Mouse (Mus musculus): ENCODE results near the gene S100a6.

Gene S100a6

GRCm38 (mm10) chr3:90612728-90613291 lies at the start of gene S100a6:
TSS of gene S100a6 (plus strand) at chr3:90612882.
- DNase-seq (ENCODE audit: low read depth, low spot score): peak; percentile 86

GRCm38 (mm10) chr3:90574691-90575090 lies 38.0 kb upstream of the S100a6 start:
- peak; percentile 68 for DNase-seq (ENCODE audit: low read depth, low spot score)

- DNase-seq (ENCODE audit: low read depth, low spot score): peak; percentile 28
Observed at GRCm38 (mm10) chr3:90575320-90575719, 37.4 kb upstream of the S100a6 start.

DNA sequence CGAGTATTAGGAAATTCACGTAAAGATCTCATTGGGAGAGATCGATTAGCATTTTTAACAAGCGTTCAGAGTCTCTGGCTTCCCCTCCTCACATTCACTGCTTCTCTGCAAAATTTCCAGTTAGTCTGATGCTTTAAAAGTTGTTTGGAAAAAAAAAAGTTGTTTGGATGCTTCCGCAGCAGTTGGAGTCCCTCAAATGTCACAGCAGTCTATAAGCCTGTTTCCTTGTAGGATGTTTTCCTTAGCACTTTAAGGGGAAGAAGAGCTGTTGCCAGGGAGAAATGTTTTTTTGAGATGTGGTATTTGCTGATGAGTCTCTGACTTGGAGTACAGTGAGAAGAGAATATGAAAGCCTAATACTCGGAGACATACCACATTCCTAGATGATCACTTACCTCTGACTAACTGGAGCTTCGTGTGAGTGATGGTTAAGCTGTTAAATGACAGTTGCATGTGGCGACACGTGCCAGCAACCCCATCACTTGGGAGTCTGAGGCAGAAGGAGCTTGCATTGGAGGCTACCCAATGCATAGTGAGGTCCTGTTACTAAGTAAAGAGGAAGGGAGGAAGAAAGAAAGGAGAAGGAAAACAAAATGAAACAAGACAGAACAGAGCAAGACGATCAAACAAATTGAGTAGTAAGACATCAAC lies 36.2 kb upstream of the S100a6 start:
- DNase-seq (ENCODE audit: low read depth, low spot score): no peak

DNA sequence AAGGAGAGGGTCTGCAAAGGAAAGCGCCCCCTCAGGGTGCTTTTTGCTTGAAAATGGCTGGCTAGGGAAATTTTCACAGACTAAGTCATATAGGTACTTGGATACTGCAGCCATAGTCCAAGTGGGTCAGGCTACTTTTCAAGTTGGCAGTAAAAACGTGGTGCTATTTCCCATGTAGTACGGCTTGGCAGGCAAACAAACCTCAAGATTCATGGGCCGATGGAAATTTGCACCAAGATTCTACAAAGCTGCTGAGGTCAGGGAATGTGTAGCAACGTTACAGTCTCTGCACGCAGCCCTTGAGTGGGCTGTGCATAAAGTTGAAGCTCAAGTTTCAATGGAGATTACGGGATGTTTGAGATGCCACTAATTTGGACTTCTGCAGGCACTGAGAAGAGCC lies 33.2 kb upstream of the S100a6 start:
- DNase-seq (ENCODE audit: low read depth, low spot score): no peak

GRCm38 (mm10) chr3:90581141-90581540 lies 31.5 kb upstream of the S100a6 start:
- DNase-seq (ENCODE audit: low read depth, low spot score): no peak

GRCm38 (mm10) chr3:90582156-90582555 lies 30.5 kb upstream of the S100a6 start:
- no peak for DNase-seq (ENCODE audit: low read depth, low spot score)

GRCm38 (mm10) chr3:90582556-90582955 lies 30.1 kb upstream of the S100a6 start:
- no peak for DNase-seq (ENCODE audit: low read depth, low spot score)

DNA sequence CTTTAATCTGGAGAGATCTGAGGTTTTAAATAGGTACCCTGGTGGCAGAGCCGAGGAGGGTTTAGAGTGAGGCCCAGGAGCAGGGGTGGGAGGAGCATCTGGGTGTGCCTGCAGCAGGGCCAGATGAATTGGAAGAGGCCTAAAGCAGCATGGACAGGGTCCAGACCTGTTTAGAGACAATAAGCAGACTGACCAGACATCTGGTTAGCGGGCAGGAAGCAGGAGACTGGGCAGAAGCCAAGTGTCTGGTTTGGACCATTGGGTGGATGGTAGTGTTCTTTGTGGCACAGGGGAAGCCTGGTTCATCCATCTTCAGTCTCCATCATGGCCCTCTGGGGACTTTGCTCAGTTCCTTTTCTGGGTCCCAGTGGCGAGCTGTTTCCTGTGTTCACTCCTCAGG lies 28.8 kb upstream of the S100a6 start:
- DNase-seq (ENCODE audit: low read depth, low spot score): no peak

- peak; percentile 84 for DNase-seq (ENCODE audit: low read depth, low spot score)
Observed at GRCm38 (mm10) chr3:90585595-90585994, 27.1 kb upstream of the S100a6 start.

DNA sequence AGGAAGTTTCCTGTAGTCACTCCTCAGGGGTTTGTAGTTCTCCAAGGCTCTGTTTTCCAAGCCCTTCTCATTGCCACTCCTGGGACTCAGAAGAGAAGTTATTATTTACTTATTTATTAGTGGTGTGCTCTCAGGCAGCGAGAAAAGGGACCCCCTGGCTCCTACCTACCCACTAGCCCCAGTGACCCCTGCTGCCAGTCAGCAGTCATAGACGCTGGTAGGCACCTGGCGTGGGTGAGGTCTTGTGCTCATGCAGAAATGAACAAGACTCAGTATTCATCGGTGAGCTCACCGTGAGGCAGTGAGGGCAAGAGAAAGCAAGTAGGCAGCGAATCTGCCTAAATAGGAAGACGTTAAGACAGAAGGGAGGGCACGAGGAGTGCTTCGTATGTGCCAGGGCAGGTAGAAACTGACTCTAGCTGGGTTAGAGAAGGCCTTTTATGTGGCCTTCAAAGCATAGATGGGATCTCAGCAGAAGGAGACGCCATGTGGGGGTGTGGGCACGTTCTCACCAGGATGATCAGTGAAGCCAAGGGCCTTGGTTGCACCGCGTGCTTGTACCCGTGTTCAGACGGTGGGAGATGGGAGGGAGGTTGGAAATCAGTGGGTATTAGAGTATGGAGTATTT lies 26.6 kb upstream of the S100a6 start:
- no peak for DNase-seq (ENCODE audit: low read depth, low spot score)

GRCm38 (mm10) chr3:90586906-90587305 lies 25.8 kb upstream of the S100a6 start:
- DNase-seq (ENCODE audit: low read depth, low spot score): peak; percentile 88

- DNase-seq (ENCODE audit: low read depth, low spot score): peak; percentile 70
Observed at GRCm38 (mm10) chr3:90587361-90588101, 25.2 kb upstream of the S100a6 start.

DNA sequence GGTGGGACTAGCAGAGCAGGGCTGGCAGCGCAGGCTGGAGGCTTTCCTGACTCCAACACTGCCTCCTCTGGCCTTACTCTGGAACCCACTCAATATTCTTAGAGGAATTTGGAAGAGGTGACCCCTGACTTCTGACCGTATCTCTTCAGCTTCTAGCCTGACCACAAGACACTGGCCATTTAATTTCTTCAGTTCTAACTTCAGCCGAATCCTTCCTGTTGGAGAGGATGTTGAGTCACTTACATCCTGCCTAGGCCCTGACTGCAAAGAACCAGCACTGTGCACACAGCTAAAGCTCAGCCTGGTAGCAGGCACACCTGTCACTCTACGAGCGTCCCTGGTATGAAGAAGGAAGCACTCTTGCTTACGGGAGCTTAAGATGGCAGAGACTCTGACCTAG lies 23.3 kb upstream of the S100a6 start:
- DNase-seq (ENCODE audit: low read depth, low spot score): no peak

DNA sequence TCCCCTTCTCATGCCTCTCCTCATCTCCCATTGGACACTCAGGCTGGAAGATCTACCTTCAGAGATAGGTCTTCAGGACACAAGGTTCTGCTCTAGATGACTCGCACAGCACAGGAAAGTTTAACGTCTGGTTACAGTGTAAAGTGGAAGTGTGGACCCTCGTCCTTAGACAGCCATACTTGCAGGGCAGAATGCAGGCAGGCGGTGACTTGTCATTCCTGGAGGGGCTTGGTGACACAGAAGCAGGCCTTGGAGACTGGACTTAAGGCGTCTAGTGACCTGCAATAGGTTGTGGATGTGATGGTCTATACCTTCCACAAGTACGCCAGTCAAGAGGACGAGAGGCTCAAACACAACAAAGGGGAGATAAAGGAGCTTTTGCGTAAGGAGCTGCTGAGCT lies 22.7 kb upstream of the S100a6 start, which contains the start of gene S100a2:
Gene S100a2 (plus strand): TSS at position 301 of the 400 bp plus-strand sequence.
- no peak for DNase-seq (ENCODE audit: low read depth, low spot score)

- DNase-seq (ENCODE audit: low read depth, low spot score): no peak
Observed at GRCm38 (mm10) chr3:90594466-90594865, 18.2 kb upstream of the S100a6 start.

GRCm38 (mm10) chr3:90595556-90595955 lies 17.1 kb upstream of the S100a6 start:
- no peak for DNase-seq (ENCODE audit: low read depth, low spot score)

- DNase-seq (ENCODE audit: low read depth, low spot score): no peak
Observed at GRCm38 (mm10) chr3:90596810-90597209, 15.9 kb upstream of the S100a6 start.

- no peak for DNase-seq (ENCODE audit: low read depth, low spot score)
Observed at GRCm38 (mm10) chr3:90597736-90598135, 14.9 kb upstream of the S100a6 start.

GRCm38 (mm10) chr3:90598212-90598611 lies 14.5 kb upstream of the S100a6 start:
- DNase-seq (ENCODE audit: low read depth, low spot score): no peak

- no peak for DNase-seq (ENCODE audit: low read depth, low spot score)
Observed at GRCm38 (mm10) chr3:90599401-90599800, 13.3 kb upstream of the S100a6 start.

- DNase-seq (ENCODE audit: low read depth, low spot score): no peak
Observed at GRCm38 (mm10) chr3:90600036-90600435, 12.6 kb upstream of the S100a6 start.

Measured in skeletal muscle tissue, adult 2 months (tissue).